Mouse (Mus musculus) G1E (cell line): Measurements from ENCODE around the gene Cradd. TPM values are rescaled to one million over a fixed set of nuclear protein-coding genes. Genes with fewer than 3 reads are reported as not detected.

Source experiments
- ATAC-seq: 2 replicates; pipeline ENCODE4 v1.8.0; 2016; ENCODE audit warnings: mild to moderate bottlenecking; ENCODE audit not compliant: insufficient number of reproducible peaks, poor library complexity, low FRiP score, severe bottlenecking; ENCODE audit errors: extremely low read depth
- DNase-seq: peaks from one replicate; pipeline ENCODE4 v3.0.0; 2012; ENCODE audit warnings: low spot score
- H3K27me3 ChIP-seq: 2 replicates; pipeline ENCODE4 v1.6.1; 2012; ENCODE audit warnings: mild to moderate bottlenecking, low read length, inconsistent platforms; ENCODE audit not compliant: insufficient read depth
- H3K36me3 ChIP-seq: replicated peaks from 2 replicates; pipeline ENCODE3; 2012; ENCODE audit warnings: mild to moderate bottlenecking, inconsistent platforms
- H3K4me1 ChIP-seq: 2 replicates; pipeline ENCODE4 v1.6.1; 2012; ENCODE audit warnings: low read depth, low read length, inconsistent platforms, mixed read lengths; ENCODE audit not compliant: insufficient read depth
- H3K4me3 ChIP-seq: 2 replicates; pipeline ENCODE4 v1.5.1; 2012; ENCODE audit warnings: low read depth, mild to moderate bottlenecking, inconsistent platforms, low read length, moderate library complexity, mixed read lengths
- H3K9me3 ChIP-seq: replicated peaks from 2 replicates; pipeline ENCODE4 v1.6.1; 2012; ENCODE audit warnings: inconsistent platforms
- CTCF ChIP-seq: IDR thresholded peaks from 2 replicates; pipeline ENCODE4 v1.5.1; 2012; ENCODE audit warnings: low read depth, low read length, inconsistent platforms, mixed read lengths
- GATA1 ChIP-seq: IDR thresholded peaks from 2 replicates; pipeline ENCODE4 v1.6.1; 2012; ENCODE audit warnings: borderline replicate concordance, low read length, inconsistent platforms, mixed read lengths
- GATA2 ChIP-seq: IDR thresholded peaks from 2 replicates; pipeline ENCODE4 v1.6.1; 2012; ENCODE audit warnings: low read depth, low read length, inconsistent platforms, borderline replicate concordance
- POLR2AphosphoS5 ChIP-seq: IDR thresholded peaks from 2 replicates; pipeline ENCODE4 v1.6.1; 2012; ENCODE audit warnings: low read depth, low read length, inconsistent platforms; ENCODE audit not compliant: insufficient replicate concordance
- TAL1 ChIP-seq: conservative IDR thresholded peaks from 2 replicates; pipeline ENCODE4 v1.6.1; 2012; ENCODE audit warnings: low read depth, low read length, inconsistent platforms, mixed read lengths
- polyA plus RNA-seq: library from polyadenylated mRNA; stranded (reverse); fragments of >175 nt; gene quantifications from 2 replicates; pipeline ENCODE4 v1.2.3, GENCODE M21; 2012
- total RNA-seq, 2 experiments: library from RNA; stranded (forward) in 1 of 2; stranded (reverse) in 1 of 2; fragments of 200-1000 nt in 1 of 2; fragments of >200 nt in 1 of 2; fragmentation: Nextera tagmentation in 1 of 2; gene quantifications; 2 replicates each; pipeline ENCODE4 v1.2.3; 2014 to 2017

Cradd gene
- total and polyA plus RNA-seq, 3 experiments: 9.0 to 81.4 (median 22.5) TPM

GRCm38 (mm10) chr10:95225006-95225405, 98.9 kb downstream of the Cradd start:
- Histone ChIP-seq H3K9me3 (no peaks in the 10 kb centered on the region), H3K27me3 (no peaks in the 10 kb centered on the region; the same call in 1 of the 2 replicates), H3K4me1 (peaks cover 10% of the 10 kb centered on the region), H3K36me3 (peaks cover 3% of the 10 kb centered on the region), H3K4me3 (no peak overlapping the region)
- TF ChIP-seq POLR2AphosphoS5 (no peak), TAL1 (no peak), CTCF (no peak), GATA2 (no peak), GATA1 (no peak)
- DNase-seq (no peak), ATAC-seq (no peak)

DNA sequence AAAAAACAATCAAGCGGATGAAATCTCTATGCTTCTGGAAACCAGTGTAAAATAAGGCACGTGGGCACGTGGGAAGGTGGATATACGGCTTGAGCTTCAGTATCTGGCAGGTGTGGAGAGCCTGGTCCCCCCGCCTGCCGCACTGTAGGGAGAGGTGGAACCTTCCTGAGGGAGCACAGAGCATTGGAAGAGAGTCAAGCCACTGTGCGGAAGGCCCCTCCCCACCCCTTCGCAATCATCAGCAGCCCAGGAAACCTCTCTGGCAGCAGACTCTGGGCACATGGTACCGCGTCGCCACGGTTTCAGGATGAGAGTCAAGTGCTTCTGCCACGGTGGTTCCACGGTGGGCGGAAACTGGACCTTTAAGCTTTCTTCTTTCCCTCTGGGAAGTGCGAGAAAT, 100.7 kb downstream of the Cradd start:
- no peaks in the 10 kb centered on the region for H3K9me3 ChIP-seq
- ATAC-seq: no peak
- H3K4me3 ChIP-seq: no peak overlapping the region
- no peak for DNase-seq
- H3K4me1 ChIP-seq: peaks cover 6% of the 10 kb centered on the region; the same call in 1 of the 2 replicates
- H3K36me3 ChIP-seq: peaks cover 9% of the 10 kb centered on the region
- TF ChIP-seq TAL1 (no peak), CTCF (no peak), POLR2AphosphoS5 (no peak), GATA2 (no peak)
- H3K27me3 ChIP-seq: peaks cover 2% of the 10 kb centered on the region; the same call in 1 of the 2 replicates

- no peak for TF ChIP-seq CTCF
- TF ChIP-seq POLR2AphosphoS5: no peak
- no peak for TF ChIP-seq GATA2
- TF ChIP-seq GATA1: no peak
- TF ChIP-seq TAL1: no peak
- Histone ChIP-seq H3K4me1 (peaks cover 6% of the 10 kb centered on the region; the same call in 1 of the 2 replicates), H3K9me3 (no peaks in the 10 kb centered on the region), H3K36me3 (peaks cover 12% of the 10 kb centered on the region), H3K27me3 (peaks cover 5% of the 10 kb centered on the region; the same call in 1 of the 2 replicates), H3K4me3 (no peak overlapping the region)
- no peak for DNase-seq
- ATAC-seq: no peak
These were observed 102.0 kb downstream of the Cradd start for GRCm38 (mm10) chr10:95221914-95222313.

GRCm38 (mm10) chr10:95220536-95220935, 103.4 kb downstream of the Cradd start:
- Histone ChIP-seq H3K36me3 (peaks cover 12% of the 10 kb centered on the region), H3K4me3 (no peak overlapping the region), H3K4me1 (peaks cover 6% of the 10 kb centered on the region; the same call in 1 of the 2 replicates), H3K27me3 (peaks cover 5% of the 10 kb centered on the region; the same call in 1 of the 2 replicates), H3K9me3 (no peaks in the 10 kb centered on the region)
- TF ChIP-seq GATA2 (no peak), POLR2AphosphoS5 (no peak), CTCF (no peak), TAL1 (no peak), GATA1 (no peak)
- ATAC-seq (no peak), DNase-seq (no peak)

GRCm38 (mm10) chr10:95218683-95219060, 105.3 kb downstream of the Cradd start:
- ATAC-seq (no peak), DNase-seq (no peak)
- Histone ChIP-seq H3K9me3 (no peaks in the 10 kb centered on the region), H3K4me1 (peaks cover 8% of the 10 kb centered on the region; the same call in 1 of the 2 replicates), H3K27me3 (peaks cover 5% of the 10 kb centered on the region; the same call in 1 of the 2 replicates), H3K4me3 (no peak overlapping the region), H3K36me3 (peaks cover 12% of the 10 kb centered on the region)
- TF ChIP-seq CTCF (no peak), TAL1 (no peak), POLR2AphosphoS5 (no peak), GATA1 (no peak), GATA2 (no peak)

- Histone ChIP-seq H3K36me3 (peaks cover 9% of the 10 kb centered on the region), H3K27me3 (peaks cover 5% of the 10 kb centered on the region; the same call in 1 of the 2 replicates), H3K9me3 (no peaks in the 10 kb centered on the region), H3K4me1 (peaks cover 12% of the 10 kb centered on the region), H3K4me3 (no peak overlapping the region)
- DNase-seq (no peak), ATAC-seq (no peak)
- no peak for TF ChIP-seq POLR2AphosphoS5
- TF ChIP-seq TAL1: no peak
- TF ChIP-seq GATA2: no peak
- TF ChIP-seq GATA1: no peak
- no peak for TF ChIP-seq CTCF
These were observed 105.8 kb downstream of the Cradd start for GRCm38 (mm10) chr10:95217956-95218682.
